Mouse (Mus musculus) splenic B cell, adult 2 months (primary cell): ENCODE data around the gene Nynrin.
A peak's percentile ranks its signal among the peaks of the same experiment; 100 is the strongest.

Experiments
- DNase-seq: peaks from one replicate; pipeline ENCODE4 v3.0.0-alpha.2; 2011; ENCODE audit warnings: low read depth, low spot score
- H3K27me3 ChIP-seq: 2 replicates; pipeline ENCODE4 v1.6.1; 2012; ENCODE audit warnings: mild to moderate bottlenecking, low read length, moderate library complexity, mixed read lengths; ENCODE audit not compliant: control insufficient read depth, poor library complexity, insufficient read depth, severe bottlenecking
- H3K36me3 ChIP-seq: 2 replicates; pipeline ENCODE4 v1.6.1; 2012; ENCODE audit warnings: mild to moderate bottlenecking, low read length, moderate library complexity, mixed read lengths; ENCODE audit not compliant: control insufficient read depth, poor library complexity, insufficient read depth, severe bottlenecking

Gene Nynrin

GRCm38 (mm10) chr14:55853621-55854285, at the start of gene Nynrin:
Gene Nynrin (plus strand): TSS chr14:55854010.
- no peaks in the 10 kb centered on the region; the same call in 1 of the 2 replicates for H3K27me3 ChIP-seq
- DNase-seq = no peak
- H3K36me3 ChIP-seq = no peaks in the 10 kb centered on the region

DNA sequence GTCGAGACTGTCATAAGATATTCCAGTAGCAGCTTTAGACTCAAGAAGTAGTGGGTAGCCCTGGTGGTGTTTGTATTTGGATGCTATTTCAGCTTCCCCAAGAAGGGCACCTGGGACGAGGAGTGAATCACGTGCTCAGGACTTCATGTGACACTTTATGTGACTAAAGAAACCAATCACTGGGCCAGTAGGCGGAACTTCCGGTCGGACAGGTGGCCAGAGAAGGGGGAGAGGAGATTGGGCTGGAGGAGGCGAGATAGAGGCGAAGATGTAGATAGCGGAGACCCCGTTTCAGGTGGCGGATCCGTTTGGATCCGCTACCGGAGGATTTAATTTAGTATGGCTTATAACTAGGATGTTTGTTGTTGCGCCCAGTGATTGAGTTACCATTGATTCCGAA, 38.9 kb upstream of the Nynrin start:
- H3K27me3 ChIP-seq = no peaks in the 10 kb centered on the region
- DNase-seq = peak; percentile 22
- H3K36me3 ChIP-seq = no peaks in the 10 kb centered on the region

DNA sequence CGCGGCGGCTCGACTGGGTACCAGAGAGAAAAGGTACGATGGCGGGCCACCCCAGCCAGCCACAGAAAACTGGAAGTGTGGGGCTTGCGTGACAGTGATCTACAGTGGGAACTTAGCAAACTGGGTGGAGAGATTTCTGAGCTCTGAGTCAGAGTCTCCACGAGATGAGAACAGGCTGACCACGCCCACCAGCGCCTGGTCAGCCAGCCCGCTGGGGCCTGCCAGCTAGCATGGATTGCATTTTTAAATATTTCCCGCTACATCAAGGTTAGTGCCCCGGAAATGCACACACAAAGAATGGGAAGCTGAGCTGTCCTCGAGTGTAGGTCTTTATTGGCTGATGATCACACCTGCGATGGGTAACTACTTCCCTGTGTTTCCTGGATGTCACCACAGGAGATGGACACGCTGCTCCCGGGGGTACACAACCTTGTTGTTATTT, 38.5 kb upstream of the Nynrin start:
- H3K36me3 ChIP-seq = no peaks in the 10 kb centered on the region
- no peaks in the 10 kb centered on the region for H3K27me3 ChIP-seq
- no peak for DNase-seq

DNA sequence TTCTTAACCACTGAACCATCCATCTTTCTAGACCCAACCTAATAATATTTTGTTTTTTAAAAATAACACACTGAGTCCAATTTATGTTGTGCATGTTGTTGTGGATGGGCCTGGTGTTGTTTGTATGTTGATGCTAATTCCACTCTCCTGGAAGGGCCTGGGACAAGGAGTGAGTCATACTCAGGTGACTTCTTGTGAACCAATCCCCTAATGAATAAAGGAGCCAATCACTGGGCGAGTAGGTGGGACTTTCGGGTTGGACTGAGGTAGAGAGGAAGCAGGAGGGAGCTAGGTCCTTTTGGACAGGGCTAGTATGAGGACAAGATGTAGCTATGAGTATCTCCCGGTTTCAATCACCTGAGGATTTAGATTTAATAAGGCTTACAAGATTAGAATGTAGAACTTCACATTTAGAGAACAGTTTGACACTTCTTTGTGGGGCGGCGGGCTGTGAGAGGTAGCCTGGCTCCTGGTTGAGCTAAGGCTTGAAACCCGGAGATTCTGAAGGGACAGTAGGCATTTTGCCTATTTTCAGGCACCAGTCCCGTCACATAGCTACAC, 33.9 kb upstream of the Nynrin start:
- H3K36me3 ChIP-seq = no peaks in the 10 kb centered on the region
- no peaks in the 10 kb centered on the region; the same call in none of the 2 replicates for H3K27me3 ChIP-seq
- DNase-seq = no peak

DNA sequence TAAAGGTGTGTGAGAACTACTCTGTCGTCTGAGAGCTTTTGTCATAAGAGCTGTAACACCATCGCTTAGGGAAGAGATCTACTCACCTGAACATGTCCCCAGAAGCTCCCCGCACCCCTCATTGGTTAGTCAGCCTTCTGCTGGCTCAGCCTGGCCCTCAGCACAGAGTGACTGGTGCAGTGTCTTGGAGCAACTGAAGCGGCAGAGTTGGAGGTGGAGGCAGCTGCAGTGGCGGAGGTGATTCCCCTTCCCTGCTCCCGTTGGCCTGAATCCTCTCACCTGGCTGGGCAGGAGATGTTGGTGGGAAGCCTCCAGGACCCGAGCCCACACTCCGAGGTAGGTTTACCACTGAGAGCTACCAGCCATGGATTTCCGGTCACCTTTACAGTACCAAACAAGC, 33.2 kb upstream of the Nynrin start:
- H3K27me3 ChIP-seq = no peaks in the 10 kb centered on the region; the same call in none of the 2 replicates
- no peaks in the 10 kb centered on the region for H3K36me3 ChIP-seq
- no peak for DNase-seq

DNA sequence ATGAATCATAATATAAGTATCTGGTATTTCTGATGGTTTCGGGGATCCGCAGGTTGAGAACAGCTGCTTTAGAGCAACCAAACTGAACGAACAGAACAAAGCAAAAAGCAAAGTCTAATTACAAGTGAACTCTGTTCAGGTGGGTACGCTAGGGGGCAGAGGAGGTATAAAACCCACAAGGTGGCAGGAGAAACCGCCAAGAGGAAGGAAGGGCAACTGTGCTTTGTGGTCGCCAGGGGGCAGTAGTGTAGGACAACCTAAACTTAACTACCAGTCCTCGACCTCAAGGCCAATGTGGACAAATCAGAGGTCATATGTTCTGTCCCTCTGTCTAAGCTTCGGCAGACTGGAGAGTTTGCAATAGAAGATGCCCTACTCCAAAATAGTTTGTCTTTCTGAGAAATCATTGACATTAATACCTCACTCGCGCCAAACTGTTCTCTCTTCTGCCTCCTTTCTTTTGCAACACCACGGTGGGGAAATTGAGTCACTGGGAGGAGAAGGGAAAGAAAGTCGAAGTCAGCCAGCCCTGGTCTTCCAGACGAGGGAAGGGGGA, 31.3 kb upstream of the Nynrin start:
- Histone ChIP-seq H3K27me3 (no peaks in the 10 kb centered on the region; the same call in none of the 2 replicates), H3K36me3 (no peaks in the 10 kb centered on the region)
- peak; percentile 89 for DNase-seq

- Histone ChIP-seq H3K27me3 (no peaks in the 10 kb centered on the region; the same call in none of the 2 replicates), H3K36me3 (no peaks in the 10 kb centered on the region)
- peak; percentile 30 for DNase-seq
These were observed 30.6 kb upstream of the Nynrin start, which contains the start of gene Nfatc4 for GRCm38 (mm10) chr14:55822991-55823762. Gene Nfatc4 (plus strand): TSS chr14:55823144.

DNA sequence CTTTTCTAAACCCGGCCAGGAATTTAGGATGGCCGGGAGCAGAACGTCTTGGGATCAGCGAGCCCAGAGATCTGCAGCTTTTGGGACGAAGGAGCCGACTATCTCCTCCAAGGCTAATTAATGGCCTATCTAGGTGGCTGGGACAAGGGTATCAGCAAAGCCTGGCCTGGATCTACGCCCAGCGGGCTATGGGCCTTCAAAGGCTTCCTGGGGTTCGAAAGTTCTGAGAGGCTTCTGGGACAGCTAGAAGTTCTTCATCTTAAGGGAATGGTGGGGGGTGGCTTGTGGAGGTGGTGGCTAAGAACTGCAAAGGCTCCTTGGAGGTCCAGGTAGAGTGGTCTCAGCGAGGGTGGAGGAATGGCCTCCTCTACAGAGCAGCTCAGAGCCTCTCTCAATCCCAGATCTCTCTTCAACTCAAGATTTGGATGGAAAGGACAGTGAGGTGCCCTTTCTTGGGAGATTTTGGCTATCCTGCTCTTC, 29.8 kb upstream of the Nynrin start:
- no peaks in the 10 kb centered on the region; the same call in none of the 2 replicates for H3K27me3 ChIP-seq
- DNase-seq = no peak
- H3K36me3 ChIP-seq = no peaks in the 10 kb centered on the region

GRCm38 (mm10) chr14:55824481-55825215, 29.2 kb upstream of the Nynrin start:
- H3K36me3 ChIP-seq = no peaks in the 10 kb centered on the region
- H3K27me3 ChIP-seq = no peaks in the 10 kb centered on the region; the same call in none of the 2 replicates
- DNase-seq = no peak

DNA sequence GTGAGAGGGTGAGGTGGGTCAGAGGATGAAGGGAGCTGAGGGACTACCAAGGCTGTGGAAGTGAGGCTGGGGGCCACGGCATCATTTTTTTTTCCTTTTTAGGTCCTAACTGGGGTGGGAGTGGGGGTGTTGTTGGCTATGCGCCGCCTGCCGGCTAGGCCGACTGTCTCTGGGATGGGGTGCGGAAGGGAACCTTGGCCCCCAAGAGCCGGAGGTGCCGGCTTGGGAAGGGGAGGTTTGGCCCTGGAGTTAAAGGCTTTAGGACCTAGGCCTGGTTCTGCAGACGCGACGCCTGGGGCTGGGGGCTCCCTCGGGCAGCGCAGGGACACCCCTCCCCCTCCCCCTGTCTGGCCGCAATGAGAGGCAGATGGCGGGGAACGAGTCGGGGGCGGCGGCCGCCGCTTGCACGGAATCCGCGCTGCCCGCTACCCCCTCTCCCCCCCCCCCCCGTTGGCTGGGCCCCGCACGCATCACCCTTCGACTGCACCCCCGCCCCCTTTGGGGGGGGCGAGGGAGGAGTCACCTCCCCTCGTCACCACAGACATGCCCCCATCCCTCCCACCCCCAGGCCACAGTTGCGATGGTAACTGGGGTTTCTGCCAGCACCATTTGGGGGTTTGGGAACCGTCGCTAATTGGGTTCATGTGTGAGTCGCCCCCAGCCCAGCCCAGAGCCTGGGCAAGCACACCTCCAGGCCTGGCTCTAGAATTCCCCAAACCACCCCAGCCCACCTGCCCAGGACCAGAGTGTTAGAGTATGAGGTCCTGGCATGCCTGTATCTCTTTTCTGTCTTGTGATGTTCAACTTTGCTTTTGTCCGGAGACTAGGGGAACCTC, 28.4 kb upstream of the Nynrin start:
- Histone ChIP-seq H3K27me3 (no peaks in the 10 kb centered on the region; the same call in none of the 2 replicates), H3K36me3 (no peaks in the 10 kb centered on the region)
- DNase-seq = no peak

DNA sequence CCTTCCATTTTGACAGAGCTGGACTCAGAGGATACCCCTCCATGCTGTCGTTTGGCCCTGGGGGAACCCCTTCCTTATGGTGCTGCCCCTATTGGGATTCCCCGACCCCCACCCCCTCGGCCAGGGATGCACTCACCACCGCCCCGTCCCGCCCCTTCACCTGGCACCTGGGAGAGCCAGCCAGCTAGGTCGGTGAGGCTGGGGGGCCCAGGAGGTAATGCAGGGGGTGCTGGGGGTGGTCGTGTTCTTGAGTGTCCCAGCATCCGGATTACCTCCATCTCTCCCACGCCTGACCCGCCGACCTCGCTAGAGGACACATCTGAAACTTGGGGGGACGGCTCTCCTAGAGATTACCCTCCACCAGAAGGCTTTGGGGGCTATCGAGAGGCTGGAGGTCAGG, 27.7 kb upstream of the Nynrin start:
- no peaks in the 10 kb centered on the region for H3K36me3 ChIP-seq
- DNase-seq = no peak
- H3K27me3 ChIP-seq = no peaks in the 10 kb centered on the region; the same call in none of the 2 replicates

DNA sequence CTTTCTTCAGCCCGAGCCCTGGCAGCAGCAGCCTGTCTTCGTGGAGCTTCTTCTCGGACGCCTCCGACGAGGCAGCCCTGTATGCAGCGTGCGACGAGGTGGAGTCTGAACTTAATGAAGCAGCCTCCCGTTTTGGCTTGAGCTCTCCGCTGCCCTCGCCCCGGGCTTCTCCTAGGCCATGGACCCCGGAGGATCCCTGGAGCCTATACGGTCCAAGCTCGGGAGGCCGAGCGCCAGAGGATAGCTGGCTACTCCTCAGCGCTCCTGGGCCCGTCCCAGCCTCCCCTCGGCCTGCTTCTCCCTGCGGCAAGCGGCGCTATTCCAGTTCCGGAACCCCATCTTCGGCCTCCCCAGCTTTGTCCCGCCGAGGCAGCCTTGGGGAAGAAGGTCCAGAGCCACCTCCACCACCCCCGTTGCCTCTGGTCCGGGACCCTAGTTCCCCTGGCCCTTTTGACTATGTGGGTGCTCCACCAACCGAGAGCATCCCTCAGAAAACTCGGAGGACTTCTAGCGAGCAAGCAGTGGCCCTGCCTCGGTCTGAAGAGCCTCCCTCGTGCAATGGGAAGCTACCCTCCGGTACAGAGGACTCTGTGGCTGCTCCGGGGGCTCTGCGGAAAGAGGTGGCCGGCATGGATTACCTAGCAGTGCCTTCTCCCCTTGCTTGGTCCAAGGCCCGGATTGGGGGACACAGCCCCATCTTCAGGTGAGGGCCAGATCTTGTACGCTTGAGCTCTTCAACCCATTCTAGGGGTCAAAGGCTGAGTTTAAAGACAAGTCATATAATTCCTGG, 27.1 kb upstream of the Nynrin start:
- Histone ChIP-seq H3K27me3 (no peaks in the 10 kb centered on the region; the same call in none of the 2 replicates), H3K36me3 (no peaks in the 10 kb centered on the region)
- DNase-seq = no peak

- Histone ChIP-seq H3K27me3 (no peaks in the 10 kb centered on the region; the same call in none of the 2 replicates), H3K36me3 (no peaks in the 10 kb centered on the region)
These were observed 25.0 kb upstream of the Nynrin start for GRCm38 (mm10) chr14:55828716-55829263.

More at GRCm38 (mm10) chr14:55828716-55829263, 25.0 kb upstream of the Nynrin start:
- DNase-seq = no peak
